Mouse (Mus musculus) right cerebral cortex, postnatal 36 days (tissue): ENCODE results near the gene Gm21836.
"Not testable (repeated sequence)": the region's sequence is repeated elsewhere in the genome, so short reads cannot be mapped to it uniquely, and the experiment has no call there.

Experiments
- DNase-seq, 2 experiments: peaks; one replicate each; pipeline ENCODE4 v3.0.0; 2022; ENCODE audit warnings: low spot score in 2 of 2, mixed read lengths in 1 of 2

The Gm21836 gene

GRCm38 (mm10) chr9:124493693-124494092 is at the start of gene Gm21836:
Gene Gm21836 (minus strand): TSS chr9:124493793.
- DNase-seq: not testable (repeated sequence)

GRCm38 (mm10) chr9:124480361-124480980 is 13.1 kb downstream of the Gm21836 start:
- not testable (repeated sequence) for DNase-seq

- DNase-seq: peak in 1 of 2 experiments; percentile 2
Observed at GRCm38 (mm10) chr9:124478081-124478480, 15.5 kb downstream of the Gm21836 start.

DNA sequence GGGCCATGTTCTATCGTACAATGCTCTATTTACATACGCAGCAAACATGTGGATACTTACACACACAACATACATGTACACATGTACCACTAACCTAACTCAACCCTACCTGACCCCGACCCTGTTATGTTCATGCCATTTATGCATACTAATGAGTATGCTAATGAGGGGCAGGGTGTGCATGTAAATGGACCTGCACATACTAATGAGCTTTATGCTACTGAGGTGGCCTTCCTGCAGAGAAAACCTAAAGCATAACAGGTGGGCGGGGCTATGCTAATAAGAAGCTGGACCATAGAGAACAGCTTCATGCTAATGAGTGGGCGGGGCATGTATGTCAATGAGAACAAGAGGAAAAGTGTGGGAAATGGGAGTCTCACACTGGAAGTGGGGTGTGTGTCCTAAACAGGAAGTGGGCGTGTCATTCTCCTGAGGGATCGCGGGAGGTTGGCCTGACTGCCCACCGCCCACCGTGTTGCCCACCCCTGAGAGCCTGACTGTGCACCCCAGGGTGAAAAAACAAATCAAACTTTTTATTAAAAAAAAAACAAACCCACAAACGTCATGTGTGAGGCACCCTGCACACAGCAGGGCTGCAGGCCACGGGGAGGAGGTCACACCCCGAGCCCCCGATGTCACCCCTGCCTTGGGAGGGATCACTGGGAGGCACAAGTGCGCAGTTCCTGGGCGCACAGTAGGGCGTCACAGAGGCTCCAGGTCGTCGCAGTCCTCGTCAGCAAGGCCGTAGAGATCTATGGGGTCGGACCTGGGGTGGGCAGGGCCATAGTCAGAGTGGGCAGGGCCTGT is 17.3 kb downstream of the Gm21836 start, which contains the start of gene Ppp2r3d:
Gene Ppp2r3d, minus strand, starts transcription at position 803 of the 807 bp plus-strand sequence.
- peak in 1 of 2 experiments; percentile 2 for DNase-seq

DNA sequence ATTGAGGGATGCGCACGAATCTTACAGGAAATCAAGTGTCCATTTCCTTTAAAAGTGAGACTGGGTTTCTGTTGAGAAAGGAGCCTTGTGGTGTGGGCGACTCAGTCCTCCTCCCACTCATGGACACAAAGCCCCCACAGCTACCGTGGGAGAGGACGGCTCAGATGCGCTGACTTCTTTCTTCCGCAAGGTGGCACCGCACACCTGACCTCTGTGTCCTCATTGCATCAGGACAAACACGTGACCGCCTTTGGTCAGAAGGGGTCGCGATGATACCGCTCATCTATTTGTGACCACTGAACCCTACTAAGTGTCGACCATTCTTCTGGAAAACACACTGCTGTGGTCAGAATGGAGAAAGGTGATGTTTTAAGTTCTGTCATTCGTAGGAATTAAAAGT is 17.9 kb downstream of the Gm21836 start:
- no peak for DNase-seq

DNA sequence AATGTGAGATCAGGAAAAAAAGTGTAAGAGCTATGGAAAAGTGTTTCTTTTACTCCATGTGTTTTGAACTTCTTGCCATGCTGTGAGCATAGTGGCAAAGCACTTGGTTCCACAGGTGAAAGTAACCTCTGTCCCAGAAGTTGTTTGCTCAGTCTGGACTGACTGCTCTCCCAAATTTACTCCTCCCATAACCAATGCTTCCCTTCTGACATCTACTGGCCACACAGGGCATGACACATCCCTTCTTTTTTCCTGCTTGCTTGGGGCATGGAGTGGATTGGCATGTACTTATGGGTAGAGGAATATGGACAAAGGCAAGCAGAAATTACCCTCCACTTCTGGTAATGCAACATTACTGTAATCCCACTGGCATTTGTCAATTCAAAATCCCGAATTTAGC is 37.0 kb downstream of the Gm21836 start:
- DNase-seq: no peak
